Mouse (Mus musculus): Measurements from ENCODE around the gene Ptprh.
A peak's percentile ranks its signal among the peaks of the same experiment; 100 is the strongest.
"Not testable (repeated sequence)": the region's sequence is repeated elsewhere in the genome, so short reads cannot be mapped to it uniquely, and the experiment has no call there.

The Ptprh gene

GRCm38 (mm10) chr7:4608002-4608401, 4.2 kb upstream of the Ptprh start:
- DNase-seq (ENCODE audit: low spot score in 2 of 2) = no peak

- no peak for DNase-seq (ENCODE audit: low spot score in 2 of 2)
Measured at GRCm38 (mm10) chr7:4602969-4603368, 872 bp downstream of the Ptprh start.

- DNase-seq (ENCODE audit: low spot score in 2 of 2) = not testable (repeated sequence)
Measured at GRCm38 (mm10) chr7:4597046-4597445, 6.8 kb downstream of the Ptprh start.

- DNase-seq (ENCODE audit: low spot score in 2 of 2) = not testable (repeated sequence)
Measured at GRCm38 (mm10) chr7:4581481-4581880, 22.4 kb downstream of the Ptprh start.

GRCm38 (mm10) chr7:4572361-4572760, 31.5 kb downstream of the Ptprh start:
- DNase-seq (ENCODE audit: low spot score in 2 of 2) = not testable (repeated sequence)

- no peak for DNase-seq (ENCODE audit: low spot score in 2 of 2)
Measured at GRCm38 (mm10) chr7:4562660-4563059, 41.2 kb downstream of the Ptprh start.

GRCm38 (mm10) chr7:4557167-4557560, 46.7 kb downstream of the Ptprh start:
- DNase-seq (ENCODE audit: low spot score in 2 of 2) = no peak

- DNase-seq (ENCODE audit: low spot score in 2 of 2) = peak; percentile 61 to 85
Measured at GRCm38 (mm10) chr7:4556256-4557166, 47.3 kb downstream of the Ptprh start.

- DNase-seq (ENCODE audit: low spot score in 2 of 2) = no peak
Measured at GRCm38 (mm10) chr7:4547221-4547641, 56.6 kb downstream of the Ptprh start, which contains the start of gene Syt5. Gene Syt5, minus strand, starts transcription at chr7:4547541.

GRCm38 (mm10) chr7:4546591-4547131, 57.2 kb downstream of the Ptprh start:
- peak in 1 of 2 experiments; percentile 42 for DNase-seq (ENCODE audit: low spot score in 2 of 2)

GRCm38 (mm10) chr7:4546050-4546449, 57.8 kb downstream of the Ptprh start:
- DNase-seq (ENCODE audit: low spot score in 2 of 2) = no peak

GRCm38 (mm10) chr7:4542013-4542412, 61.8 kb downstream of the Ptprh start:
- peak in 1 of 2 experiments; percentile 34 for DNase-seq (ENCODE audit: low spot score in 2 of 2)

GRCm38 (mm10) chr7:4541344-4541743, 62.5 kb downstream of the Ptprh start:
- no peak for DNase-seq (ENCODE audit: low spot score in 2 of 2)

GRCm38 (mm10) chr7:4539019-4539418, 64.8 kb downstream of the Ptprh start:
- no peak for DNase-seq (ENCODE audit: low spot score in 2 of 2)

GRCm38 (mm10) chr7:4537181-4537580, 66.7 kb downstream of the Ptprh start:
- no peak for DNase-seq (ENCODE audit: low spot score in 2 of 2)

GRCm38 (mm10) chr7:4536369-4536768, 67.5 kb downstream of the Ptprh start:
- DNase-seq (ENCODE audit: low spot score in 2 of 2) = no peak

GRCm38 (mm10) chr7:4532005-4532729, 71.7 kb downstream of the Ptprh start, which contains the start of gene Dnaaf3:
Gene Dnaaf3, minus strand, starts transcription at chr7:4532453.
- no peak for DNase-seq (ENCODE audit: low spot score in 2 of 2)

GRCm38 (mm10) chr7:4530166-4530565, 73.7 kb downstream of the Ptprh start:
- not testable (repeated sequence) for DNase-seq (ENCODE audit: low spot score in 2 of 2)

GRCm38 (mm10) chr7:4527302-4527689, 76.5 kb downstream of the Ptprh start:
- no peak for DNase-seq (ENCODE audit: low spot score in 2 of 2)

- DNase-seq (ENCODE audit: low spot score in 2 of 2) = peak in 1 of 2 experiments; percentile 82
Measured at GRCm38 (mm10) chr7:4526341-4527301, 77.2 kb downstream of the Ptprh start.
